Mouse (Mus musculus) large intestine, adult 2 months (tissue): Measurements from ENCODE around the gene Id3. TPM values are rescaled to one million over a fixed set of nuclear protein-coding genes. Genes with fewer than 3 reads are reported as not detected.

ENCODE experiments used
- polyA plus RNA-seq: library from polyadenylated mRNA; depleted of rRNA; stranded (reverse); fragments of >200 nt; gene quantifications from 2 replicates; pipeline ENCODE4 v1.2.3, GENCODE M21; 2012; rRNA removed

Id3 gene
- polyA plus RNA-seq, 1 experiment = 242 TPM

Other genes with a start within 250 kb of the Id3 start
- gene Cnr2, start 248.1 kb upstream of the Id3 start, polyA plus RNA-seq = 1.5 and 2.2 TPM in 2 replicates
- 145 and 165 TPM in 2 replicates for gene Fuca1, start 222.8 kb upstream of the Id3 start, polyA plus RNA-seq
- gene Hmgcl, start 197.0 kb upstream of the Id3 start, polyA plus RNA-seq = 68.5 and 77.9 TPM in 2 replicates
- gene Gale, start 179.8 kb upstream of the Id3 start, polyA plus RNA-seq = 276 and 295 TPM in 2 replicates
- gene Lypla2, start 170.9 kb upstream of the Id3 start, polyA plus RNA-seq = 123 and 127 TPM in 2 replicates
- gene Pithd1, start 156.2 kb upstream of the Id3 start, polyA plus RNA-seq = 32.6 and 35.3 TPM in 2 replicates
- gene Eloa, start 121.7 kb upstream of the Id3 start, polyA plus RNA-seq = 11.4 and 12.3 TPM in 2 replicates
- 386 and 417 TPM in 2 replicates for gene Rpl11, start 90.1 kb upstream of the Id3 start, polyA plus RNA-seq
- 15.9 and 21.0 TPM in 2 replicates for gene E2f2, start 28.9 kb downstream of the Id3 start, polyA plus RNA-seq
- 2.3 and 2.4 TPM in 2 replicates for gene Asap3, start 62.9 kb downstream of the Id3 start, polyA plus RNA-seq
- gene Tcea3, start 104.2 kb downstream of the Id3 start, polyA plus RNA-seq = 15.3 and 18.2 TPM in 2 replicates
- 6.8 and 11.7 TPM in 2 replicates for gene Zfp46, start 141.2 kb downstream of the Id3 start, polyA plus RNA-seq
- 7.8 and 9.1 TPM in 2 replicates for gene Hnrnpr, start 167.4 kb downstream of the Id3 start, polyA plus RNA-seq